ENCODE assay signal across 13 mouse cellular contexts in genomic region chr6:43292471-43293076, GRCm38 (mm10). TPM values are rescaled to one million over a fixed set of nuclear protein-coding genes. Genes with fewer than 3 reads are reported as not detected.
DNase-seq lines count a peak whose midpoint lies in the region; ATAC-seq lines count a peak whose summit lies in the region.
"Had no signal": no experiment of that assay in that cellular context is flagged by ENCODE, and none has a peak within 500 bp of the region (broad histone marks: within the 10 kb centered on the region; RNA-seq: fewer than 3 reads in every experiment).

No protein-coding gene starts in this region.

- no peaks in the 10 kb centered on the region for H3K27me3 ChIP-seq in intestine, embryonic 14.5 days (replicated peaks; ENCODE audit: control insufficient read depth, insufficient read depth, low read length)
- no peaks in the 10 kb centered on the region for H3K27me3 ChIP-seq in lung, embryonic 15.5 days
- H3K27me3 ChIP-seq: limb, embryonic 15.5 days; midbrain, embryonic 15.5 days had no signal

- no peak overlapping the region for H3K4me3 ChIP-seq in intestine, embryonic 14.5 days (ENCODE audit: low read depth, low read length)
- H3K4me3 ChIP-seq in lung, embryonic 15.5 days: no peak overlapping the region
- H3K4me3 ChIP-seq: limb, embryonic 15.5 days; midbrain, embryonic 15.5 days had no signal

- peak; percentile 19; the same call in 1 of the 2 replicates for ATAC-seq in intestine, embryonic 14.5 days (replicated peaks; ENCODE audit: low FRiP score, low TSS enrichment, low read depth)
- peak; percentile 55; the same call in 1 of the 2 replicates for ATAC-seq in lung, embryonic 15.5 days (ENCODE audit: borderline replicate concordance, extremely low read depth, low FRiP score, low TSS enrichment)
- ATAC-seq: midbrain, embryonic 15.5 days had no signal

- H3K4me2 ChIP-seq in intestine, embryonic 14.5 days (ENCODE audit: low read length): no peak overlapping the region
- H3K4me2 ChIP-seq in lung, embryonic 15.5 days: no peak overlapping the region
- H3K4me2 ChIP-seq: limb, embryonic 15.5 days; midbrain, embryonic 15.5 days had no signal

- DNase-seq in adrenal gland, adult 2 months: peak; percentile 66
- DNase-seq in adrenal gland, postnatal 4 days (ENCODE audit: low spot score in 2 of 2): no peak
- peak; percentile 99 for DNase-seq in 3T3-L1 (ENCODE audit: low read depth, low spot score)
- DNase-seq in intestine, embryonic 14.5 days (ENCODE audit: low spot score): no peak
- no peak for DNase-seq in thymus, postnatal 4 days
- DNase-seq in layer of hippocampus, adult 18-20 months (ENCODE audit: low spot score in 2 of 2): no peak
- no peak for DNase-seq in spleen, postnatal 4 days (ENCODE audit: low spot score in 2 of 2)

- no peak overlapping the region for H3K9ac ChIP-seq in intestine, embryonic 14.5 days (ENCODE audit: low read length)
- H3K9ac ChIP-seq in lung, embryonic 15.5 days: no peak overlapping the region
- H3K9ac ChIP-seq: limb, embryonic 15.5 days; midbrain, embryonic 15.5 days had no signal

- H3K36me3 ChIP-seq in intestine, embryonic 14.5 days (ENCODE audit: control insufficient read depth, insufficient read depth, low read length): peaks cover 17% of the 10 kb centered on the region
- peaks cover 21% of the 10 kb centered on the region for H3K36me3 ChIP-seq in lung, embryonic 15.5 days
- H3K36me3 ChIP-seq: midbrain, embryonic 15.5 days had no signal

- H3K27ac ChIP-seq in intestine, embryonic 14.5 days (ENCODE audit: low read depth): peak overlapping the region; percentile 69
- peak overlapping the region; percentile 74 for H3K27ac ChIP-seq in lung, embryonic 15.5 days
- H3K27ac ChIP-seq: limb, embryonic 15.5 days; midbrain, embryonic 15.5 days had no signal

- peaks cover 19% of the 10 kb centered on the region for H3K4me1 ChIP-seq in intestine, embryonic 14.5 days (replicated peaks; ENCODE audit: control insufficient read depth, insufficient read depth, low read length)
- H3K4me1 ChIP-seq in lung, embryonic 15.5 days: peaks cover 33% of the 10 kb centered on the region

- no peaks in the 10 kb centered on the region for H3K9me3 ChIP-seq in intestine, embryonic 14.5 days (ENCODE audit: control insufficient read depth, low read length)
- H3K9me3 ChIP-seq in lung, embryonic 15.5 days: no peaks in the 10 kb centered on the region
- H3K9me3 ChIP-seq: limb, embryonic 15.5 days; midbrain, embryonic 15.5 days had no signal

- 53% methylated on average over 6 of the region's 6 CpGs for WGBS in intestine, embryonic 14.5 days
- 30% methylated on average over 6 of the region's 6 CpGs for WGBS in lung, embryonic 15.5 days

RNA-seq across cellular contexts. Expression of gene Nobox, which starts 16.8 kb away (rescaled TPM):
- not detected for total RNA-seq in adrenal gland, adult 2 months (2021)
- polyA plus RNA-seq in adrenal gland, adult 2 months (2012; rRNA removed): 0.11 TPM in 1 of 2 replicates, not detected in the other
- total RNA-seq in adrenal gland, postnatal 4 days (2021): under 1 TPM in 1 of 2 experiments, not detected in 1; 0.34 TPM
- polyA plus RNA-seq in intestine, embryonic 14.5 days (2014; fragmentation: Nextera tagmentation; extraction: Ambion mirVana): not detected in 2 replicates
- 0.20 TPM in 1 of 2 replicates, not detected in the other for polyA plus RNA-seq in lung, embryonic 15.5 days (2015; fragmentation: Nextera tagmentation; extraction: Ambion mirVana)
- not detected for total RNA-seq in layer of hippocampus, adult 18-20 months (2021)
- total RNA-seq: heart, postnatal 25 days; layer of hippocampus, adult 8-10 months had no signal
- polyA plus RNA-seq: limb, embryonic 15.5 days; midbrain, embryonic 15.5 days; spleen, adult 2 months had no signal

RNA-seq across cellular contexts. Expression of gene Arhgef5, which starts 27.2 kb away (rescaled TPM):
- total RNA-seq in adrenal gland, adult 2 months (2021): 10 to 100 TPM; 17.0 to 18.2 TPM
- polyA plus RNA-seq in adrenal gland, adult 2 months (2012; rRNA removed): 6.7 and 7.8 TPM in 2 replicates
- 10 to 100 TPM; 17.1 to 22.2 TPM for total RNA-seq in adrenal gland, postnatal 4 days (2021)
- 17.3 and 20.3 TPM in 2 replicates for polyA plus RNA-seq in intestine, embryonic 14.5 days (2014; fragmentation: Nextera tagmentation; extraction: Ambion mirVana)
- polyA plus RNA-seq in lung, embryonic 15.5 days (2015; fragmentation: Nextera tagmentation; extraction: Ambion mirVana): 18.5 and 21.5 TPM in 2 replicates
- total RNA-seq in layer of hippocampus, adult 18-20 months (2021): 1 to 10 TPM; 1.3 to 1.9 TPM

Comparison
In these comparisons a context has a peak if more than half of its experiments do, and no peak if none do; other contexts are left out.
1. DNase-seq: peak in adrenal gland, adult 2 months (single experiment) and 3T3-L1 (single experiment); none in adrenal gland, postnatal 4 days (0 of 2), intestine, embryonic 14.5 days (single experiment), thymus, postnatal 4 days (single experiment), layer of hippocampus, adult 18-20 months (0 of 2) and spleen, postnatal 4 days (0 of 2).
2. RNA of gene Arhgef5, which starts 27.2 kb away (total RNA-seq): 17.1 to 22.2 TPM in adrenal gland, postnatal 4 days and 17.0 to 18.2 TPM in adrenal gland, adult 2 months; 1.3 to 1.9 TPM in layer of hippocampus, adult 18-20 months; every median in the first group is over 4 times any median in the second.